Mouse (Mus musculus) cerebellum, adult 2 months (tissue): Measurements from ENCODE around the gene Ankrd52.

ENCODE experiments used
- CTCF ChIP-seq: fragments of 200-500 bp; IDR thresholded peaks from 2 replicates; pipeline ENCODE4 v1.5.1; 2011; ENCODE audit warnings: low read depth, mild to moderate bottlenecking, control low read depth, low read length, moderate library complexity, borderline replicate concordance; ENCODE audit not compliant: insufficient read depth
- POLR2A ChIP-seq: fragments of 200-500 bp; IDR thresholded peaks from 2 replicates; pipeline ENCODE4 v1.6.1; 2011; ENCODE audit warnings: low read length, control low read depth, borderline replicate concordance; ENCODE audit not compliant: insufficient read depth

GRCm38 (mm10) chr10:128390366-128390765 is 13.5 kb downstream of the Ankrd52 start:
- TF ChIP-seq CTCF, result no peak
- no peak for TF ChIP-seq POLR2A
